Mouse (Mus musculus) gastrocnemius, adult 2 months (tissue): ENCODE results near the gene Wnk1. TPM values are rescaled to one million over a fixed set of nuclear protein-coding genes. Genes with fewer than 3 reads are reported as not detected.

ENCODE experiments used
- DNase-seq: peaks from one replicate; pipeline ENCODE4 v3.0.0; 2022
- H3K27ac ChIP-seq: fragments of 200-600 bp; 2 replicates; pipeline ENCODE4 v1.8.1; 2022; ENCODE audit warnings: mild to moderate bottlenecking
- H3K4me3 ChIP-seq: fragments of 200-600 bp; 2 replicates; pipeline ENCODE4 v1.8.1; 2022; ENCODE audit warnings: mild to moderate bottlenecking, moderate library complexity
- CTCF ChIP-seq: fragments of 200-600 bp; IDR thresholded peaks from 2 replicates; pipeline ENCODE4 v1.8.1; 2022; ENCODE audit warnings: antibody characterized with exemption, mild to moderate bottlenecking, moderate library complexity
- intact Hi-C: fragments of 180-260 bp; cut with DNase I; formaldehyde crosslinking; loops from one replicate; pipeline ENCODE4 v1.15.1; 2025
- total RNA-seq, 2 experiments: library from RNA; stranded (reverse); gene quantifications; 2 replicates each; pipeline ENCODE4 v1.2.3; 2021

Wnk1 gene
- total RNA-seq, 2 experiments from 2014 or later, result 305 to 369 TPM

- Histone ChIP-seq H3K4me3 (no peak overlapping the region), H3K27ac (no peak overlapping the region)
- TF ChIP-seq CTCF, result no peak
- intact Hi-C loops, result no loop called here
- DNase-seq, result no peak
These were observed 27.2 kb upstream of the Wnk1 start for GRCm38 (mm10) chr6:120065552-120066177.

- no peak for DNase-seq
- Histone ChIP-seq H3K27ac (no peak overlapping the region), H3K4me3 (no peak overlapping the region)
- TF ChIP-seq CTCF, result no peak
- intact Hi-C loops, result no loop called here
These were observed 26.2 kb upstream of the Wnk1 start for GRCm38 (mm10) chr6:120064627-120065026.

- no peak overlapping the region for H3K4me3 ChIP-seq
- TF ChIP-seq CTCF, result no peak
- no peak overlapping the region for H3K27ac ChIP-seq
- DNase-seq, result no peak
- intact Hi-C loops, result no loop called here
These were observed 24.5 kb upstream of the Wnk1 start for GRCm38 (mm10) chr6:120062934-120063333.

- DNase-seq, result peak; percentile 62
- intact Hi-C loops, result no loop called here
- H3K27ac ChIP-seq, result peak overlapping the region; percentile 73
- no peak for TF ChIP-seq CTCF
- no peak overlapping the region for H3K4me3 ChIP-seq
These were observed 17.4 kb upstream of the Wnk1 start for GRCm38 (mm10) chr6:120055666-120056540.

GRCm38 (mm10) chr6:120054412-120054811 is 15.9 kb upstream of the Wnk1 start:
- Histone ChIP-seq H3K4me3 (no peak overlapping the region), H3K27ac (peak overlapping the region; percentile 44; the same call in 1 of the 2 replicates)
- DNase-seq, result no peak
- intact Hi-C loops, result no loop called here
- no peak for TF ChIP-seq CTCF

- no peak for DNase-seq
- Histone ChIP-seq H3K27ac (no peak overlapping the region), H3K4me3 (no peak overlapping the region)
- no peak for TF ChIP-seq CTCF
- intact Hi-C loops, result no loop called here
These were observed 9.3 kb upstream of the Wnk1 start for GRCm38 (mm10) chr6:120047705-120048292.

- intact Hi-C loops, result no loop called here
- no peak overlapping the region for H3K4me3 ChIP-seq
- H3K27ac ChIP-seq, result peak overlapping the region; percentile 39
- no peak for DNase-seq
- no peak for TF ChIP-seq CTCF
These were observed 6.9 kb upstream of the Wnk1 start for GRCm38 (mm10) chr6:120045406-120045805.

- no peak overlapping the region for H3K27ac ChIP-seq
- no peak for TF ChIP-seq CTCF
- H3K4me3 ChIP-seq, result no peak overlapping the region
- no peak for DNase-seq
- intact Hi-C loops, result no loop called here
These were observed 4.3 kb upstream of the Wnk1 start for GRCm38 (mm10) chr6:120042632-120043220.

- DNase-seq, result no peak
- Histone ChIP-seq H3K4me3 (peak overlapping the region; percentile 96; the same call in 1 of the 2 replicates), H3K27ac (peak overlapping the region; percentile 97)
- intact Hi-C loops, result no loop called here
- no peak for TF ChIP-seq CTCF
These were observed 2.0 kb upstream of the Wnk1 start for GRCm38 (mm10) chr6:120040557-120040857.

GRCm38 (mm10) chr6:120039668-120040556 is 1.4 kb upstream of the Wnk1 start:
- peak; percentile 74 for TF ChIP-seq CTCF
- peak overlapping the region; percentile 96 for H3K4me3 ChIP-seq
- intact Hi-C loops, result loop anchor here (1.0 to 2.0 kb wide), 2 partner anchors 145 to 153 kb away; no protein-coding TSS in a partner anchor
- peak overlapping the region; percentile 97 for H3K27ac ChIP-seq
- peak; percentile 87 for DNase-seq

GRCm38 (mm10) chr6:120039256-120039563 is 738 bp upstream of the Wnk1 start:
- peak overlapping the region; percentile 96 for H3K4me3 ChIP-seq
- intact Hi-C loops, result loop anchor here (1.0 to 2.0 kb wide), 2 partner anchors 146 to 154 kb away; no protein-coding TSS in a partner anchor
- no peak for TF ChIP-seq CTCF
- peak overlapping the region; percentile 97 for H3K27ac ChIP-seq
- DNase-seq, result peak; percentile 52
